Mouse (Mus musculus) hindbrain, embryonic 16.5 days (tissue): ENCODE data around the gene Frmd5. TPM values are rescaled to one million over a fixed set of nuclear protein-coding genes. Genes with fewer than 3 reads are reported as not detected.
A peak's percentile ranks its signal among the peaks of the same experiment; 100 is the strongest.

Experiments used
- ATAC-seq: fragments of 200-750 bp; cut with Nextera tagmentation; 2 replicates; pipeline ENCODE4 v1.8.0; 2017; ENCODE audit warnings: moderate TSS enrichment, moderate library complexity
- H3K27ac ChIP-seq: fragments of 300-500 bp; sonication (generic); 2 replicates; pipeline ENCODE4 v1.5.1; 2014; ENCODE audit warnings: low read depth, mild to moderate bottlenecking, control low read depth, low read length, moderate library complexity
- H3K27me3 ChIP-seq: fragments of 300-500 bp; sonication (generic); replicated peaks from 2 replicates; pipeline ENCODE4 v1.6.1; 2014; ENCODE audit warnings: low read length; ENCODE audit not compliant: control insufficient read depth, insufficient read depth
- H3K36me3 ChIP-seq: fragments of 300-500 bp; sonication (generic); 2 replicates; pipeline ENCODE4 v1.6.1; 2014; ENCODE audit warnings: mild to moderate bottlenecking, low read length, moderate library complexity, mixed read lengths; ENCODE audit not compliant: control insufficient read depth, insufficient read depth
- H3K4me1 ChIP-seq: fragments of 300-500 bp; sonication (generic); 2 replicates; pipeline ENCODE4 v1.6.1; 2014; ENCODE audit warnings: low read depth, low read length; ENCODE audit not compliant: control insufficient read depth, insufficient read depth
- H3K4me2 ChIP-seq: fragments of 300-500 bp; sonication (generic); 2 replicates; pipeline ENCODE4 v1.6.1; 2014; ENCODE audit warnings: mild to moderate bottlenecking, low read length, control low read depth, moderate library complexity
- H3K4me3 ChIP-seq: fragments of 300-500 bp; sonication (generic); 2 replicates; pipeline ENCODE4 v1.5.1; 2014; ENCODE audit warnings: mild to moderate bottlenecking, low read length, control low read depth, moderate library complexity
- H3K9ac ChIP-seq: fragments of 300-500 bp; sonication (generic); 2 replicates; pipeline ENCODE4 v1.6.1; 2014; ENCODE audit warnings: low read depth, mild to moderate bottlenecking, control low read depth, low read length, moderate library complexity
- H3K9me3 ChIP-seq: fragments of 300-500 bp; sonication (generic); 2 replicates; pipeline ENCODE4 v1.6.1; 2014; ENCODE audit warnings: mild to moderate bottlenecking, low read length, moderate library complexity; ENCODE audit not compliant: control insufficient read depth
- WGBS: fragments of 180-500 bp; shearing (Covaris S2); extraction: QIAGEN DNeasy Blood & Tissue Kit; methylation state at CpG from one replicate; pipeline ENCODE4 v1.1.7; 2014; 5-methylcytosine and 5-hydroxymethylcytosine counted together
- polyA plus RNA-seq: library from polyadenylated mRNA; unstranded; fragments of >200 nt; fragmentation: Nextera tagmentation; extraction: Ambion mirVana; gene quantifications from 2 replicates; pipeline ENCODE4 v1.2.1, GENCODE M21; 2015

Gene Frmd5
- polyA plus RNA-seq, 1 experiment from 2014 or later, result 23.8 TPM

GRCm38 (mm10) chr2:121755056-121755455 lies 51.8 kb downstream of the Frmd5 start:
- WGBS, result 10% methylated on average over 6 of the region's 6 CpGs
- H3K4me2 ChIP-seq, result no peak overlapping the region
- H3K4me3 ChIP-seq, result no peak overlapping the region
- peaks cover 3% of the 10 kb centered on the region for H3K4me1 ChIP-seq
- no peaks in the 10 kb centered on the region for H3K36me3 ChIP-seq
- H3K9me3 ChIP-seq, result no peaks in the 10 kb centered on the region
- no peaks in the 10 kb centered on the region for H3K27me3 ChIP-seq
- no peak for ATAC-seq
- H3K27ac ChIP-seq, result no peak overlapping the region
- H3K9ac ChIP-seq, result no peak overlapping the region

GRCm38 (mm10) chr2:121750121-121750520 lies 56.8 kb downstream of the Frmd5 start:
- 76% methylated on average over 6 of the region's 6 CpGs for WGBS

GRCm38 (mm10) chr2:121741151-121741550 lies 65.7 kb downstream of the Frmd5 start:
- Histone ChIP-seq H3K4me2 (no peak overlapping the region), H3K9me3 (no peaks in the 10 kb centered on the region), H3K4me1 (no peaks in the 10 kb centered on the region), H3K9ac (no peak overlapping the region), H3K27ac (no peak overlapping the region), H3K4me3 (no peak overlapping the region), H3K27me3 (no peaks in the 10 kb centered on the region), H3K36me3 (no peaks in the 10 kb centered on the region)
- WGBS, result 94% methylated on average over 2 of the region's 2 CpGs
- ATAC-seq, result no peak

More at GRCm38 (mm10) chr2:121750121-121750520, 56.8 kb downstream of the Frmd5 start:
- H3K4me3 ChIP-seq, result no peak overlapping the region
- no peak overlapping the region for H3K4me2 ChIP-seq
- no peak overlapping the region for H3K27ac ChIP-seq
- no peaks in the 10 kb centered on the region for H3K36me3 ChIP-seq
- peaks cover 3% of the 10 kb centered on the region for H3K4me1 ChIP-seq
- H3K9ac ChIP-seq, result no peak overlapping the region
- no peaks in the 10 kb centered on the region for H3K9me3 ChIP-seq
- H3K27me3 ChIP-seq, result no peaks in the 10 kb centered on the region
- ATAC-seq, result no peak

GRCm38 (mm10) chr2:121739410-121739809 lies 67.5 kb downstream of the Frmd5 start:
- 95% methylated on average over 4 of the region's 4 CpGs for WGBS
- H3K4me1 ChIP-seq, result no peaks in the 10 kb centered on the region
- no peak for ATAC-seq
- H3K9ac ChIP-seq, result no peak overlapping the region
- no peaks in the 10 kb centered on the region for H3K36me3 ChIP-seq
- H3K27me3 ChIP-seq, result no peaks in the 10 kb centered on the region
- no peak overlapping the region for H3K4me3 ChIP-seq
- no peaks in the 10 kb centered on the region for H3K9me3 ChIP-seq
- no peak overlapping the region for H3K27ac ChIP-seq
- H3K4me2 ChIP-seq, result no peak overlapping the region

- Histone ChIP-seq H3K36me3 (no peaks in the 10 kb centered on the region), H3K4me3 (no peak overlapping the region), H3K27me3 (no peaks in the 10 kb centered on the region), H3K4me2 (no peak overlapping the region), H3K9me3 (no peaks in the 10 kb centered on the region), H3K4me1 (no peaks in the 10 kb centered on the region), H3K9ac (no peak overlapping the region), H3K27ac (no peak overlapping the region)
- WGBS, result 66% methylated on average over 7 of the region's 7 CpGs
- ATAC-seq, result no peak
These were observed 73.5 kb downstream of the Frmd5 start for GRCm38 (mm10) chr2:121733426-121733825.

- Histone ChIP-seq H3K27ac (no peak overlapping the region), H3K9me3 (no peaks in the 10 kb centered on the region), H3K9ac (no peak overlapping the region), H3K4me3 (no peak overlapping the region), H3K4me2 (no peak overlapping the region), H3K27me3 (no peaks in the 10 kb centered on the region), H3K4me1 (no peaks in the 10 kb centered on the region), H3K36me3 (no peaks in the 10 kb centered on the region)
- no peak for ATAC-seq
- 94% methylated on average over 11 of the region's 11 CpGs for WGBS
These were observed 76.4 kb downstream of the Frmd5 start for GRCm38 (mm10) chr2:121730486-121730885.

GRCm38 (mm10) chr2:121728907-121729575 lies 77.8 kb downstream of the Frmd5 start:
- Histone ChIP-seq H3K4me2 (no peak overlapping the region), H3K27ac (no peak overlapping the region), H3K27me3 (no peaks in the 10 kb centered on the region), H3K36me3 (no peaks in the 10 kb centered on the region), H3K9me3 (no peaks in the 10 kb centered on the region), H3K9ac (no peak overlapping the region), H3K4me3 (no peak overlapping the region), H3K4me1 (no peaks in the 10 kb centered on the region)
- ATAC-seq, result 0 out of 2 replicates have a peak, but pooled peaks have one; percentile 34
- WGBS, result 62% methylated on average over 9 of the region's 9 CpGs

- H3K36me3 ChIP-seq, result no peaks in the 10 kb centered on the region
- no peaks in the 10 kb centered on the region for H3K9me3 ChIP-seq
- 86% methylated on average over 4 of the region's 4 CpGs for WGBS
- no peak overlapping the region for H3K4me2 ChIP-seq
- no peak for ATAC-seq
- H3K9ac ChIP-seq, result no peak overlapping the region
- H3K4me1 ChIP-seq, result no peaks in the 10 kb centered on the region
- no peak overlapping the region for H3K27ac ChIP-seq
- H3K27me3 ChIP-seq, result no peaks in the 10 kb centered on the region
- no peak overlapping the region for H3K4me3 ChIP-seq
These were observed 82.0 kb downstream of the Frmd5 start for GRCm38 (mm10) chr2:121724866-121725265.

- Histone ChIP-seq H3K27me3 (no peaks in the 10 kb centered on the region), H3K9me3 (no peaks in the 10 kb centered on the region), H3K4me1 (no peaks in the 10 kb centered on the region), H3K9ac (no peak overlapping the region), H3K4me2 (no peak overlapping the region), H3K27ac (no peak overlapping the region), H3K4me3 (no peak overlapping the region), H3K36me3 (no peaks in the 10 kb centered on the region)
- 93% methylated on average over 8 of the region's 8 CpGs for WGBS
- ATAC-seq, result no peak
These were observed 83.1 kb downstream of the Frmd5 start for GRCm38 (mm10) chr2:121723796-121724195.
